Mouse (Mus musculus) C2C12 (cell line): ENCODE data around the gene Ankrd12.

ENCODE experiments used
- CTCF ChIP-seq: IDR thresholded peaks from one replicate; pipeline ENCODE4 v1.5.1; 2011; ENCODE audit not compliant: control insufficient read depth, insufficient read depth, insufficient read length
- USF1 ChIP-seq: IDR thresholded peaks from one replicate; pipeline ENCODE4 v1.6.1; 2011; ENCODE audit warnings: low read depth, mild to moderate bottlenecking, control low read depth, moderate library complexity

DNA sequence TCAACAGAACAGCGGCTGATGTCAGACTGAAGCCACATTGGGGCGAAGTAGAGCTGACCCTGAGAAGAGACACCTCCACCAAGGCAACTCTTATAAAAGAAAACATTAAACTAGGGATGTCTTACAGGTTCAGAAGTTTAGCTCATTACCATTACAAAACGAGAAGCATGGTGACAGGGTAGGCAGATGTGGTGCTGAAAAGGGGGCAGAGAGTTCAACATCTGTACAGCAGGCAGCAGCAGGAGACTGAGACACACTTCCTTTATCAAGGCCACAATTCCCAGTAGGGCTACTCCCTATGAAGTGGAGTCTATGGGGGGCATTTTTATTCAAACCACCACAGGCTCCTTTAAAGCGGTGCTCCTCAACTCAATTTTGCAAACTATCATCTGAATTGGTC, 31.3 kb upstream of the Ankrd12 start:
- TF ChIP-seq CTCF, result no peak
- TF ChIP-seq USF1, result no peak
